Mouse (Mus musculus) liver, embryonic 12.5 days (tissue): ENCODE data around the gene Pcolce2. TPM values are rescaled to one million over a fixed set of nuclear protein-coding genes. Genes with fewer than 3 reads are reported as not detected.

Source experiments
- ATAC-seq: fragments of 200-750 bp; cut with Nextera tagmentation; 2 replicates; pipeline ENCODE4 v1.8.0; 2017; ENCODE audit warnings: moderate number of reproducible peaks, mild to moderate bottlenecking, moderate library complexity
- H3K27ac ChIP-seq: fragments of 300-500 bp; sonication (generic); 2 replicates; pipeline ENCODE4 v1.5.1; 2016; ENCODE audit warnings: mild to moderate bottlenecking
- H3K27me3 ChIP-seq: fragments of 300-500 bp; sonication (generic); replicated peaks from 2 replicates; pipeline ENCODE4 v1.6.1; 2016; ENCODE audit warnings: mild to moderate bottlenecking, moderate library complexity
- H3K36me3 ChIP-seq: fragments of 300-500 bp; sonication (generic); 2 replicates; pipeline ENCODE4 v1.6.1; 2016; ENCODE audit warnings: mild to moderate bottlenecking, moderate library complexity
- H3K4me1 ChIP-seq: fragments of 300-500 bp; sonication (generic); 2 replicates; pipeline ENCODE4 v1.6.1; 2016
- H3K4me2 ChIP-seq: fragments of 300-500 bp; sonication (generic); 2 replicates; pipeline ENCODE4 v1.6.1; 2016; ENCODE audit warnings: mild to moderate bottlenecking, moderate library complexity
- H3K4me3 ChIP-seq: fragments of 300-500 bp; sonication (generic); 2 replicates; pipeline ENCODE4 v1.5.1; 2016; ENCODE audit warnings: mild to moderate bottlenecking, moderate library complexity
- H3K9ac ChIP-seq: fragments of 300-500 bp; sonication (generic); 2 replicates; pipeline ENCODE4 v1.6.1; 2016; ENCODE audit warnings: mild to moderate bottlenecking, moderate library complexity
- H3K9me3 ChIP-seq: fragments of 300-500 bp; sonication (generic); replicated peaks from 2 replicates; pipeline ENCODE4 v1.6.1; 2016; ENCODE audit warnings: mild to moderate bottlenecking, moderate library complexity
- WGBS: fragments of 180-500 bp; shearing (Covaris S2); methylation state at CpG from one replicate; pipeline ENCODE4 v1.1.7; 2016; ENCODE audit not compliant: insufficient replicate concordance; 5-methylcytosine and 5-hydroxymethylcytosine counted together
- polyA plus RNA-seq: library from polyadenylated mRNA; unstranded; fragments of >200 nt; fragmentation: Nextera tagmentation; extraction: Ambion mirVana; gene quantifications from 2 replicates; pipeline ENCODE4 v1.2.1, GENCODE M21; 2016

The Pcolce2 gene
- 10.1 and 12.1 TPM in 2 replicates for polyA plus RNA-seq

DNA sequence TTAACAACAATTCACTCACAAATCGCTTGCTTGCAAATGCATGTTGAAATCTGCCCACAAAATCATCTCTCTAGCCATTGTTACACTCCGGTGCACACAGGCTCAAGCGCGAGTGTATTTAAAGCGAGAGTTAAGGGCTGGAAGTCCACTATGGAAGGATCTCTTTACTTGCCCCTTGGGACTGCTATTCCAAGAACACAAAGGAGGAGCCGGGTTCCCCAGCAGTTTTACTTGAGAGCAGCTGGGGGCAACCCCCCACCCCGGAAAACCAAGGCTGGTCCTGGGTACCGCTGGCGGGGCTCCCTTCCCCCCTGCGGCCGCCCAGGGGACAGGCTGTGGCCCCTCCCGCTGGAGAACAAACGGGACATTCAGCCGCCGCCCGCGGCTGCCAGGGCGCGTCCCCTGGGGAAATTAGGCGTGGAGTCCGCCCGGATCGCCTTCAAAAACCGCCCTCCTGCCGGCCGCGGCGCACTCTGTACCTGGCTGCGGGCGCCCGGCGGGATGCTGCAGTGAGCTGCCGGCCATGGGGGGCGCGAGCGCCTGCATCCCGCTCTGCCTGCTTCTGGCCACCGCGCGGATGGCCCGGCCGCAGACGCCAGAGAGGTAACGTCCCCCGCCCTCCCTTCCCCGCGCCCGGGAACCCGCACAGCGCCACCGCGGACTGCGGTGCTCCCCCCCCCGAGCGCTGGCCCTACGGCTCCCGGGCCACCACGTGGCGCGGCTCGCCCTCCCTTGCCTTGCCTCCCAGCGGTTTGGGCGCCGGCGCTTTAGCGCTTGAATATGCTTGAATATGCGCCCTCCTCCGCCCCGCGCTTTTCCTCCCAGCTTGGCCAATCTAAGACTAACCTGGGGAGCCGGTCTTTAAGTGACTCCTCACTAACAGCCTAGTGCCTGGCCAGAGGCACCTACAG lies at the start of gene Pcolce2:
Gene Pcolce2, plus strand, starts transcription at position 331 of the 911 bp plus-strand sequence.
- Histone ChIP-seq H3K27ac (peak within 1 kb of the TSS; percentile 45; the same call in 1 of the 2 replicates), H3K4me2 (peak within 1 kb of the TSS; percentile 72), H3K36me3 (no peaks in the 10 kb centered on the region), H3K27me3 (peaks cover 53% of the 10 kb centered on the region), H3K9me3 (no peaks in the 10 kb centered on the region), H3K4me3 (peak within 1 kb of the TSS; percentile 58), H3K9ac (peak within 1 kb of the TSS; percentile 53), H3K4me1 (0 out of 2 replicates have a peak, but pooled peaks cover 7% of the 10 kb centered on the region)
- 3% methylated on average over 68 of the region's 71 CpGs for WGBS
- peak; percentile 68 for ATAC-seq

DNA sequence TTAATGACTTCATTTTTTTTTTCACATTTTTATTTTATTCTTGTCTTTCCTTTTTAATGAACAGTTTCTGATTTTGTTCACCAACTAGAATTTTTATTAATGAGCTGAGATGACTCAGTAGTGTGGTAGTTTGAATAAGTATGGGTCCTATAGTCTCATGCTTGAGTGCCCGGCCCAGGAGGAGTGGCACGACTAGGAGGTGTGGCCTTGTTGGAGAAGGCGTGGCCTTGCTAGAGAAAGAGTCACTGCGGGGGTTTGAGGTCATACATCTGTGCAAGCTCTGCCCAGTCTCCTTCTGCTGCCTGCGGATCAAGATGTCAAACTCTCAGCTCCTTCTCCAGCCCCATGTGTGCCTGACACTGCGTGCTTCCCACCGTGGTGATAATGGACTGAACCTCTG lies 49.3 kb upstream of the Pcolce2 start:
- ATAC-seq = 0 out of 2 replicates have a peak, but pooled peaks have one; percentile 10
- H3K27ac ChIP-seq = no peak overlapping the region
- no peaks in the 10 kb centered on the region for H3K4me1 ChIP-seq
- no peaks in the 10 kb centered on the region for H3K36me3 ChIP-seq
- H3K4me3 ChIP-seq = no peak overlapping the region
- H3K4me2 ChIP-seq = no peak overlapping the region
- H3K9ac ChIP-seq = no peak overlapping the region
- no peaks in the 10 kb centered on the region for H3K9me3 ChIP-seq
- WGBS = 78% methylated on average over 7 of the region's 7 CpGs
- peaks cover 5% of the 10 kb centered on the region; the same call in 1 of the 2 replicates for H3K27me3 ChIP-seq

DNA sequence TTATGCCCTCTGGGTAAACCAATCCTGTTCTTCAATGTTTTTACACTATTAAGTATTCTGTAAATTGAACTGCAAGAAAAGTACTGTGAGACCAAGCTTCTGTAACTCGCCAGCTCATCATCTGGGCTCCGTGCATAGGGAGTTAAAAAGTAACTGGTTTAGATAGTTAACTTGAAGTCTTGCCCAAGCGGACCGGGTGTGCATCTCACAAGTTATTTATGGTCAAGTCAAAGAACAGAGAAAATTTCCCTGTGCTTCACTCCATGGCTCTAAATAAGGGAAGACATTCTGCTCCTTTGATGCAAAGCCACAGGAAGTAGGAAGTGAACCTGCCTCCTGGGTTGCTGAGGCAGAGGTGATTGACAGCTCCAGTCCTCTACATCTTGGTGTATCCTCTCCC lies 43.1 kb upstream of the Pcolce2 start:
- Histone ChIP-seq H3K27ac (no peak overlapping the region), H3K4me2 (no peak overlapping the region), H3K4me3 (no peak overlapping the region), H3K36me3 (no peaks in the 10 kb centered on the region), H3K27me3 (peaks cover 11% of the 10 kb centered on the region), H3K9me3 (no peaks in the 10 kb centered on the region), H3K4me1 (no peaks in the 10 kb centered on the region), H3K9ac (no peak overlapping the region)
- no peak for ATAC-seq
- 65% methylated on average over 4 of the region's 4 CpGs for WGBS

DNA sequence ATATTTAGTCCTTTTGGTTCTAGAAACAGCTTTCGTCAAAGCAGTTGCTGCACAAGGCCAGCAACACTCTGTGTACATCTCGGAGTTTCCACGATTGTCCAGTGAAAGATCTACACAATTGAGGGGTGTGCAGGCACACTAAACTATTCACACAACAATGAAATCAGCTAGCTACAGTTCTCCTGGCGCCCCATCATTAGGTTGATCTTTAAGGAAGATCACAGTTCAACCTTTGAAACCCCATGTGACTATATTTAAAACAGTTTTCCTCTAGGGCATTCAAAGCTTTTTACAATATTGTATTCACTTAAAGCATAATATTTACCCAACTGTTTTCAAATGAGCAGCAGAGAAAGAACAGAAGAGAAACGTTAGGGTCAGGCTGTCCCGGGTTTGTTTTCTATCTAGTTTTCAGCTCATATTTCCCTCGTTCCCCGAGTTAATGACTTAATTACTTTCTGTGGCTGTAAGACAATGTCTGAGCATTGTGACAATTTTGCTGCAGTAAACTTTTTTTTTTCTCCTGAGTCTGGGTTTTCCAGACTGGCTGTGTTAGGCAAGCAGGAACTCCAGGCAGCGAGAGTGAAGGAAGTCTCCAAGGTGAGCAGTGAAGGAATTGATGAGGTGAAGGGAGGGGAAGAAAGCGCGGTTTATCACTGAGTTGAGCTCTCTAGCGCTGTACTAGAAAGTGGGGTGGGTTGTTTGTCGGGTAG lies 39.8 kb upstream of the Pcolce2 start:
- Histone ChIP-seq H3K4me3 (no peak overlapping the region), H3K4me1 (no peaks in the 10 kb centered on the region), H3K4me2 (0 out of 2 replicates have a peak overlapping the region, but pooled peaks have one; percentile 7), H3K27ac (no peak overlapping the region), H3K27me3 (peaks cover 11% of the 10 kb centered on the region), H3K9ac (no peak overlapping the region), H3K9me3 (no peaks in the 10 kb centered on the region), H3K36me3 (no peaks in the 10 kb centered on the region)
- 54% methylated on average over 13 of the region's 13 CpGs for WGBS
- no peak for ATAC-seq

DNA sequence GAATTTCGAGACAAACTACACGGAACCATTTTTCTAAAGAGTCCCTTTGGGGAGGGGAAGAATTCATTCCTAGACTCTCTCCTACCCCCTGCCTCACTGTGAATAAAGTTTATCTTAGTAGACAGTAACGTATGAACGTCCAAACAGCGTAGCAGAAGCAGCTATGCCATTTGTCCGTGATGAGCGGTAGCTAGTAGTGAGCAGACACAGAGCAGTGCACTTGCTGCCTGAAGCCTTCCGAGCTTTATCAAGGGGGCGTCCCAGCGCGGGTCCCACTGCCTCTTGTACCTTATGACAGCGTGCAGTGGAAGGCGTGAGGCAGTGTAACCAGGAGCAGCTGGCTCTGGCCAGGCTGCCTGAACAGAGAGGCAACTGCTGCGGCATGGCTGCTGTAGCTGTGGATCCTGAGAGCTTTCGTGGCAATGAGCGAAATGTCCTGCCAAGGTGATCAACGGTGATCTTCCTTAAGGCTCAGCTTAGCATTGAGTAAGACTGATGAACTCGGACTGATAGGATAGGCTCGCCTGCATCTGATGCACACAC lies 39.2 kb upstream of the Pcolce2 start:
- no peaks in the 10 kb centered on the region for H3K36me3 ChIP-seq
- peaks cover 11% of the 10 kb centered on the region for H3K27me3 ChIP-seq
- no peak for ATAC-seq
- 46% methylated on average over 19 of the region's 19 CpGs for WGBS
- no peaks in the 10 kb centered on the region for H3K4me1 ChIP-seq
- H3K4me2 ChIP-seq = 0 out of 2 replicates have a peak overlapping the region, but pooled peaks have one; percentile 7
- no peak overlapping the region for H3K27ac ChIP-seq
- H3K4me3 ChIP-seq = no peak overlapping the region
- no peaks in the 10 kb centered on the region for H3K9me3 ChIP-seq
- no peak overlapping the region for H3K9ac ChIP-seq

DNA sequence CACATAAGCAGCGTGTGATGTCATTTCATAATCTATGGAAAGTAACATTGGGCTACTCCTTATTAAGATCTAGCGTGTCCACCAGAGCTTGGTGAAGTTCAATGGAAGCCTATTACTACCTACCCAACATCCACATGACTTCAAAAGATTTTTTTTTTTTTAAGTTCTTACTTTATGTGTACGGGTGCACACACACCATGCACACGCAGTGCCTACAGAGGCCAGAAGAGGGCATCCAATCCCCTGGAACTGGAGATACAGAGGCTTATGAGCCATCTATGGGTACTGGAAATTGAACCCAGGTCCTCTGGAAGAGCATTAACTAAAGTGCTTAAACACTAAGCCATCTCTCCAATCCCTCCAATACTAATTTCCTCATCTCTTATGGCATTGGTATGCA lies 38.0 kb upstream of the Pcolce2 start:
- Histone ChIP-seq H3K9ac (no peak overlapping the region), H3K9me3 (no peaks in the 10 kb centered on the region), H3K27ac (no peak overlapping the region), H3K4me2 (no peak overlapping the region), H3K27me3 (peaks cover 11% of the 10 kb centered on the region), H3K4me3 (no peak overlapping the region), H3K36me3 (no peaks in the 10 kb centered on the region), H3K4me1 (no peaks in the 10 kb centered on the region)
- 64% methylated on average over 4 of the region's 4 CpGs for WGBS
- no peak for ATAC-seq

DNA sequence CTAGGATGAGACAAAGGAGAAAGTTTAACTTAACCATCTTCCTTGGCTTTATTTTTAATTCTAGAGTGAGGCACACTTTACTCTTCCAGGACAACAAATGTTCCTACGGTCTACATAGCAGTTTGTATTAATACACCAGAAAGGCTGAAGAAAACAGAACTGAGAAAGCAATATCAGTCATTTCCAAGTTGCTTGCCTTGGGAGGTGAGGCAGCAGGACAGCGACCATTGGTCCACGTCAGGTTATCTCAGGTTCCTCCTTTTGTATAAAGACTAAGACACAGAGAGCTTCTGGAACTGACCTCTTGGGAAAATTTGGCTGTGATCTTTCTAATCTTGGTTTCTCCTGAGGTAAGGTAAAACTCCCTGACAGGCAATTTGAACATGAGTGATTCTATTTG lies 34.6 kb upstream of the Pcolce2 start:
- WGBS = 59% methylated on average over 3 of the region's 3 CpGs
- Histone ChIP-seq H3K27ac (no peak overlapping the region), H3K4me3 (no peak overlapping the region), H3K36me3 (no peaks in the 10 kb centered on the region), H3K9me3 (no peaks in the 10 kb centered on the region), H3K27me3 (peaks cover 18% of the 10 kb centered on the region), H3K4me2 (no peak overlapping the region), H3K4me1 (no peaks in the 10 kb centered on the region), H3K9ac (no peak overlapping the region)
- no peak for ATAC-seq

DNA sequence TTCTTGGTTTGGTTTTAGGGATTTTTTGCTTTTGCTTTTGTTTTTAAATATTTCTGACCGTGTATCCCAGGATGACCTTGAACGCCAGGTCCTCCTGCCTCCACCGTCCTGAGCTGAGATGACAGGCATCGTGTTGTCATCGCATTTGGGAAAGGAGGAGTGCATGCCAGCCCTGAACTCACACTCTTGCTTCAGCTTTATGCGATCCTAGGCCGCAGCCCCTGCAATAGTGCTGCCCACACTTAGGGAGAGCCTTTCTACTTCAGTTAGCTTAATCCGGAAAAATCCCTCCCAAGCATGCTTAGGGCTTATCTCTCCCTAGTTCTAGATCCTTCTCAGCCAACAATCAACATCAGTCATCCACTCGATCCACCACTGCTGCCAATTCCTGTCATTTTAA lies 34.1 kb upstream of the Pcolce2 start:
- no peaks in the 10 kb centered on the region for H3K9me3 ChIP-seq
- ATAC-seq = no peak
- 64% methylated on average over 9 of the region's 9 CpGs for WGBS

DNA sequence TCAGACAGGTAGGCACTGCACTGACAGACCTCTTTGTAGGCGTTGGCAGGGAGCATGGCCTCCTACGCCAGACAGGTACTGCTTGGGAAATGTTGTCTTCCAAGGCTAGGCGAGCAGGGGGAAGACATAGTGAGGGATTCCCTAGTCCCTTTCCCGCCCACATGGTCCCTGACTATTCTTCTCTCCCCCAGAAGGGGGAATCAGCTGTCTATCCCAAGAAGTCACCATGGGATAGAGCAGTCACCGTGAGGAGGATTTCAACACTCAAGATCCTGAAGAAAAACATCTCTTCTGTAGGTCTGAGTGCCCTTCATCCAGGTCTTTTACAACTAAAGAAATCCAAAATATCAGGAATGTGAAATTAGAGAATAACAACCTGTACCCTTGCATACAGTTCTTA lies 30.2 kb upstream of the Pcolce2 start:
- no peak overlapping the region for H3K27ac ChIP-seq
- H3K27me3 ChIP-seq = peaks cover 8% of the 10 kb centered on the region; the same call in 1 of the 2 replicates
- H3K9me3 ChIP-seq = no peaks in the 10 kb centered on the region
- 63% methylated on average over 5 of the region's 5 CpGs for WGBS
- no peak overlapping the region for H3K4me2 ChIP-seq
- H3K9ac ChIP-seq = no peak overlapping the region
- H3K4me3 ChIP-seq = no peak overlapping the region
- no peaks in the 10 kb centered on the region for H3K4me1 ChIP-seq
- H3K36me3 ChIP-seq = no peaks in the 10 kb centered on the region
- no peak for ATAC-seq

More for the DNA sequence above, 34.1 kb upstream of the Pcolce2 start:
- Histone ChIP-seq H3K4me3 (no peak overlapping the region), H3K4me2 (no peak overlapping the region), H3K4me1 (no peaks in the 10 kb centered on the region), H3K9ac (no peak overlapping the region), H3K27ac (no peak overlapping the region), H3K36me3 (no peaks in the 10 kb centered on the region), H3K27me3 (peaks cover 13% of the 10 kb centered on the region)

DNA sequence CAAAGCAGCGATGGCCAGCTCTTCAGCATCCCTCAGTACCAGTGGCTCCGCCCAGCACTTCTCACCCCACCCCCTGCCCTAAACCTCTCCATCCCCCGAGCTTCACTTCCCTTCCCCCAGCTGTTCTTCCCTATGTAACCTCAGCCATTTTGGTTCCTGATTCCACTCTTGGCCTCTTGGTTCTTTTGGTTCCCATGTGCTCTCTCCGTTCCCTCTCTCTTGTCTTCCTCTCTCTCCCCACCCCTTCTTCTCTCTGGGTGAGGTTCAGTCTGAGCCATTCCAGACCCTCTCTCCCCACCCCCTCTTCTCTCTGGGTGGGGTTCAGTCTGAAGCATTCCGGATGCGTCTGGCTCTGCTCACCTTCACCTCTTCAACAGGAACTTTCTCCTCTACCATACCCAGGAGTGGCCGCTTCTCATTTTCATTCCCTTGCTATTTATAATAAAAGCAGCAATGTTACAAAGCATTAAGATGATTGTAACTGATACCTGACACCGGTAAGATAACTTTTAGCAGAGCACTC lies 25.1 kb upstream of the Pcolce2 start:
- WGBS = 60% methylated on average over 8 of the region's 8 CpGs
- Histone ChIP-seq H3K27me3 (no peaks in the 10 kb centered on the region), H3K36me3 (no peaks in the 10 kb centered on the region)

DNA sequence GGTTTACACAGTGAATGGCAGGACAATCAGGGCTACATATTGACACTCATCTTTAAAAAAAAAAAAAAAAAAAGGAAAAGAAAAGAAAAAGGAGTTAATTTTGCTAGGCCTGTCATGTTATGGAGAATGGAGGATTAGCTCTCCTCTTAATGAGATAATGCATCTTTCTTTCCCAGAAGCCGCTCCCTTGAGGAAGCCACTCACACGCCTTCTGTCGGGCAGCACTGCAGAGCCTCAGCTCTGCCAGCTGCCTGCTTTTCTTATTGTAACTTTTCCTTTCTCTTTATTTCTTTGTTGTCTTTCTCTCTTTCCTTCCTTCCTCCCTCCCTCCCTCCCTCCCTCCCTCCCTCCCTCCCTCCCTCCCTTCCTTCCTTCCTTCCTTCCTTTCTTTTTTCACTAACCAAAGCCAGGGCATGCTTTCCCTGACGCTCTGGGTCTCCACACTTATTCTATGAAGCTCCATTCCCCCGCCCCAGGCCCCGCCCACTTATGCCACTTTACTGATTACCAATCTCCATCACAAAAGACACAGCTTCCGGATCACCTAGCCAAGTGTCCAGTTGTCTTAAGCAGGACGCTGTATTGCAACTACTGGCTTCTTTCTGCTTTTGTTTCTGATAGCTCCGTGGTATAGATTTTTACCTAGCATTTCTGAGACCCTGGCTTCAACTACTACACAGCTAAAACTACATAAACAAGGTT lies 23.8 kb upstream of the Pcolce2 start:
- Histone ChIP-seq H3K9ac (no peak overlapping the region), H3K4me2 (no peak overlapping the region), H3K9me3 (no peaks in the 10 kb centered on the region), H3K27ac (no peak overlapping the region), H3K36me3 (no peaks in the 10 kb centered on the region), H3K4me3 (no peak overlapping the region), H3K27me3 (no peaks in the 10 kb centered on the region), H3K4me1 (no peaks in the 10 kb centered on the region)
- ATAC-seq = no peak
- WGBS = 31% methylated on average over 9 of the region's 9 CpGs

More for the DNA sequence above, 25.1 kb upstream of the Pcolce2 start:
- no peak overlapping the region for H3K9ac ChIP-seq
- no peak overlapping the region for H3K4me2 ChIP-seq
- no peaks in the 10 kb centered on the region for H3K4me1 ChIP-seq
- no peaks in the 10 kb centered on the region for H3K9me3 ChIP-seq
- no peak for ATAC-seq
- H3K4me3 ChIP-seq = no peak overlapping the region
- no peak overlapping the region for H3K27ac ChIP-seq
